Mouse (Mus musculus) hindbrain, embryonic 14.5 days (tissue): ENCODE data around the gene Vamp1. TPM values are rescaled to one million over a fixed set of nuclear protein-coding genes. Genes with fewer than 3 reads are reported as not detected.
"Not testable (repeated sequence)": the region's sequence is repeated elsewhere in the genome, so short reads cannot be mapped to it uniquely, and the experiment has no call there.

Experiments used
- ATAC-seq: fragments of 200-750 bp; cut with Nextera tagmentation; 2 replicates; pipeline ENCODE4 v1.8.0; 2017; ENCODE audit warnings: moderate number of reproducible peaks, mild to moderate bottlenecking, moderate TSS enrichment, moderate library complexity; ENCODE audit not compliant: low FRiP score
- DNase-seq: peaks from one replicate; pipeline ENCODE4 v3.0.0-alpha.2; 2015; ENCODE audit warnings: low spot score
- H3K27ac ChIP-seq: fragments of 300-500 bp; sonication (generic); 2 replicates; pipeline ENCODE4 v1.5.1; 2014; ENCODE audit warnings: mild to moderate bottlenecking, moderate library complexity
- H3K27me3 ChIP-seq: fragments of 300-500 bp; sonication (generic); 2 replicates; pipeline ENCODE4 v1.6.1; 2014; ENCODE audit warnings: mild to moderate bottlenecking, low read length, mixed read lengths; ENCODE audit not compliant: control insufficient read depth, insufficient read depth
- H3K36me3 ChIP-seq: fragments of 300-500 bp; sonication (generic); replicated peaks from 2 replicates; pipeline ENCODE4 v1.6.1; 2014; ENCODE audit not compliant: control insufficient read depth, insufficient read depth
- H3K4me1 ChIP-seq: fragments of 300-500 bp; sonication (generic); replicated peaks from 2 replicates; pipeline ENCODE4 v1.6.1; 2014; ENCODE audit warnings: antibody characterized with exemption, low read length, mixed read lengths; ENCODE audit not compliant: control insufficient read depth, insufficient read depth
- H3K4me2 ChIP-seq: fragments of 300-500 bp; sonication (generic); replicated peaks from 2 replicates; pipeline ENCODE4 v1.6.1; 2014; ENCODE audit warnings: mild to moderate bottlenecking, moderate library complexity
- H3K4me3 ChIP-seq: fragments of 300-500 bp; sonication (generic); replicated peaks from 2 replicates; pipeline ENCODE4 v1.5.1; 2014; ENCODE audit warnings: mild to moderate bottlenecking, low read length
- H3K9ac ChIP-seq: fragments of 300-500 bp; sonication (generic); 2 replicates; pipeline ENCODE4 v1.6.1; 2014
- H3K9me3 ChIP-seq: fragments of 300-500 bp; sonication (generic); 2 replicates; pipeline ENCODE4 v1.6.1; 2016; ENCODE audit warnings: low read length; ENCODE audit not compliant: control insufficient read depth
- WGBS: fragments of 180-500 bp; shearing (Covaris S2); extraction: QIAGEN DNeasy Blood & Tissue Kit; methylation state at CpG from one replicate; pipeline ENCODE4 v1.1.7; 2014; 5-methylcytosine and 5-hydroxymethylcytosine counted together
- polyA plus RNA-seq: library from polyadenylated mRNA; unstranded; fragments of >200 nt; fragmentation: Nextera tagmentation; extraction: Ambion mirVana; gene quantifications from 2 replicates; pipeline ENCODE4 v1.2.1, GENCODE M21; 2014

The Vamp1 gene
- polyA plus RNA-seq, 1 experiment from 2014 or later, result 12.6 TPM

DNA sequence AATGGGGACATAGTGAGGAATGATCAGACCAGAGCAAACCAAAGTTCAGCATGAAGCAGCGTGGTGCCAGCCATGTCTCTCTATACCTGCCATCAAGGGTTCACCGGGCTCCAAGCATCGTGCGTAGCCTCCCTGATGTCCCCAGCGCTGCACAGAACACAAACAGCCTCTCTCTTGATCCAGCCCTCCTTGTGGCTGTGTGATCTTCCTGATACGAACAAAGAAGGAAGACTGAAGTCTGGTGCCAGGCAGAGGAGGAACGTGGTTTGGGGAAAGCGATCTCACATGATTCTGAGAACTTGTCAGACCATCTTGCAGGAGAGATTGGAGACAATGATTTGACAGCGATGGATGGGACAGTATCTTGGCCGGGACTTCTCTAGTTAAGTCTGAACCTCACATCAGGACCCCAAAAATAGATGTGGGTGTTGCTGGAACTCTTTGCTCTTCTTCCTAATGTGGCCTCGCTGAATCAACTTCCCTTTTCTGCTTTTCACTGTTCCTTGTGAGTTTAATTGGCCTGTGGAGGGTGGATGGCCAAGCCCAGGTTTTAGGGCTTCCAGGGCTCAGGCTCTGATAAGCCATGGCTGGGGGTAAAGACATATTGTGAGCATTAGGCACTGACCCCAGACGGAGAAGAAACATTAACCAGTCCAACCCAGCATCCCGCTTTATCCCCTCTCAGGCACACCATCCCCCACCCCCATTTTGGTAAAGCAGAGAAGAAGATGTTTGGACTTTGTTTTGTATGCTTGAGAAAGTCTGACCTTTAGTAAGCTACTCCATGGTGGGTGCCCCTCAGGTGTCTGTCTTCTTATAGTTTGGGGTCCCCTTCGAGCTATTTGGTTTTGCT, 38.7 kb downstream of the Vamp1 start:
- no peak overlapping the region for H3K4me3 ChIP-seq
- no peak overlapping the region for H3K9ac ChIP-seq
- H3K36me3 ChIP-seq, result no peaks in the 10 kb centered on the region
- no peaks in the 10 kb centered on the region for H3K9me3 ChIP-seq
- 81% methylated on average over 14 of the region's 14 CpGs for WGBS
- no peaks in the 10 kb centered on the region for H3K4me1 ChIP-seq
- no peak overlapping the region for H3K27ac ChIP-seq
- H3K4me2 ChIP-seq, result no peak overlapping the region
- no peak for ATAC-seq
- DNase-seq, result no peak
- H3K27me3 ChIP-seq, result no peaks in the 10 kb centered on the region

DNA sequence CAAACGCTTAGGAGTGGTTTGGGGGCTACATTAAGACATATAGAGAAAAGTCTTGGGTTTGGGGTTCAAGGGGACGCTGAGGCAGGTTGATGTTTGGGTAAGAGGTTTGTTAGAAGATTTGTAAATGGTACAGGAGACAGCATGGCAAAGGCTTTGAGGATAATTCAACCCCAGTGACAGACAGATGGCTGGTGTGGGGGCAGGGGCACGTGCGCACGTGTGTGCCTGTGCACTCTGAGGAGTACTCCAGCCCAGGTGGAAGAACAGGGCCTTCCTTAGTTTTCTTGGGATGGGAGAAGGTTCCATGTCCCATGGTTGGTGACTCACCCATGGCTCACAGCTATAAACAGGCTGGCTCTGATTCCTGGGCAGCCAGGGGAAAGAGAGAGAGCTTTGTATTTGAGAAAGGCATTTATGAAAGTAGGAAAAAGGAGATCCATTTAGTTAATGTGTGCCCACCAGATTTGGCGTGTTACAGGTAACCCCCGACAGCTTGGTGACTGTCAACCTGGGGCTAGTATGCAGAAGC, 40.2 kb downstream of the Vamp1 start:
- DNase-seq (no peak), ATAC-seq (no peak)
- H3K36me3 ChIP-seq, result no peaks in the 10 kb centered on the region
- no peak overlapping the region for H3K4me3 ChIP-seq
- no peak overlapping the region for H3K27ac ChIP-seq
- no peaks in the 10 kb centered on the region for H3K4me1 ChIP-seq
- WGBS, result 89% methylated on average over 7 of the region's 7 CpGs
- H3K27me3 ChIP-seq, result no peaks in the 10 kb centered on the region
- no peaks in the 10 kb centered on the region for H3K9me3 ChIP-seq
- H3K9ac ChIP-seq, result no peak overlapping the region
- no peak overlapping the region for H3K4me2 ChIP-seq

DNA sequence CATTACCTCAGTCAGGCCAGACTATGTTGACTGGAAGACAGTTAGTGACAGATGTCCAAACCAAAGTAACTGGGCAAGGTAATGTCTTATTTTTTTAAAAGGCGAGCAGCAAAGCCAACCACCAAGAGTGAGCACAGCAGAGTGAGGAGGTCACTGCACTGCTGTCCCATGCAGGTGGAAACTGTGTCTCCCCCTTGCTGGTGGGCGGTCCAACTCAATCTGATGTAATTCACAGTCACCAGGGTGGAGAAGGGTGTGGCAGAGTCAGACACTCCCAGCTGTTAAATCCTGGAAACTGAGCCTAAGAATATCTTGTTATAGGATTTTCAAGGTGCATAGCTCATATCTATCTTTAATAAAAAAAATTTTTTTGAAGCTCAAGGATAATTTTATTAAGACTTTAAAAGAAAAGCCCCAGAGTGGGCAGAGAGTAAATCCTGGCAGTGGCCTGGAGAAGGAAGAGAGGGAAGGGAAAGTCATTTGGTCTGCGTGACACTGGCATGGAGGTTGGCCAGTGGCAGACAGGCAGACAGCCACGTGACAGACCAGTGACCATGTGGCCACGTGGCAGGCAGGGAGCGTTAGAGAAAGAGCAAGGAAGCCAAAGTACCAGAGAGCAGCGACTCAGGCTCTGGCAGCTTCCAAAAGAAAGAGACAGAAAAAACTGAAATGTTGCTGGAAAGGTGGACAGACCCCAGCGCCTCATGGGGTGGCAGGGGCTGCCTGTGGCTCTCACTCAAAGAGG, 41.0 kb downstream of the Vamp1 start:
- WGBS, result 86% methylated on average over 8 of the region's 8 CpGs
- Histone ChIP-seq H3K27ac (no peak overlapping the region), H3K27me3 (no peaks in the 10 kb centered on the region), H3K4me2 (no peak overlapping the region), H3K36me3 (no peaks in the 10 kb centered on the region), H3K4me3 (no peak overlapping the region), H3K4me1 (no peaks in the 10 kb centered on the region), H3K9ac (no peak overlapping the region), H3K9me3 (no peaks in the 10 kb centered on the region)
- ATAC-seq (no peak), DNase-seq (no peak)

DNA sequence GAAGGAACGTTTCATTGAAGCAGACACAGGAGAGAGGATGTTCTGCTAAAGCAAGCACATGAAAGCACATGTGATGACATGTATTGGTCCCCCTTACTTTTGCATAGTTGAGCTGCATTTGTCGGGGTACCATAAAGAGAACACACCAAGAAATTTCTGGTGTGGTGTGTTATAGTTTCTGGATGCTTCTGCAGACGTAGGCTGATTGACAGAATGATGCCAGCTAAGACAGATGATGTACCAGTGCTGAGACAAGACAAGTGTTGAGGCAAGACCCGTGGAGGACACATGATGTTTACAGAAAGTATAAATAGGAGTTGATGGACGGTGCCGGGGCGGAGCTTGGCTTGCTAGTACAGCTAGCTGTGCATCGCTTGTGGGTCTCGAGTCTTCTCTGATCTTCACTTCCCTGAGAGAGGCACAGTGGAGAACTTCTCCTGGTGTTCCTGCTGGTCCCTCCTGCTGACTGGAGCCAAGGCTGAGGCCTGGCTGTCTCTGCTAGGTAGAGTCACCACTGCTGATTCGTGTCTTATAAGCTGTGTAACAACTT, 44.7 kb downstream of the Vamp1 start:
- Histone ChIP-seq H3K36me3 (no peaks in the 10 kb centered on the region), H3K27me3 (no peaks in the 10 kb centered on the region), H3K4me2 (no peak overlapping the region), H3K4me1 (no peaks in the 10 kb centered on the region), H3K9me3 (no peaks in the 10 kb centered on the region), H3K27ac (no peak overlapping the region), H3K4me3 (no peak overlapping the region), H3K9ac (no peak overlapping the region)
- no peak for ATAC-seq
- DNase-seq, result no peak
- WGBS, result 84% methylated on average over 10 of the region's 10 CpGs

DNA sequence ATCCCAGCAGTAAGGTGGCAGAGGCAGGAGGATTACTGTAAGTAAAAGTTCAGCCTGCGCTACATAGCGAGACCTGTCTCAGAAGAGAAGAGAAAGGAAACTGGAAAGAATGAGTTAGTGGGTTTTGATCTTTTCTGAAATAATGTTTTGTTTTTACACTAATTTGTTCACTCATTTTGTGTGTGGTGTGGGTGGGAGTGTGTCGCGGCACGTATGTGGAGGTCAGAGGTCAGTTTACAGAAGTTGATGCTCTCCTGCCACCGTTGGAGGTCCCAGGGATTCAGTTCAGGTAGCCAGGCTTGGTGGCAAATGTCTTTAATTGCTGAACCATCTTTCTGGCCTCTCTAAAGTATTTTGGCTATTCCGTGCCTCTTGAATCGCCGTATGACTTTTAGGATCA, 48.9 kb downstream of the Vamp1 start:
- no peaks in the 10 kb centered on the region for H3K9me3 ChIP-seq
- H3K36me3 ChIP-seq, result no peaks in the 10 kb centered on the region
- no peak for DNase-seq
- H3K27me3 ChIP-seq, result no peaks in the 10 kb centered on the region
- no peak overlapping the region for H3K9ac ChIP-seq
- no peak overlapping the region for H3K4me2 ChIP-seq
- 87% methylated on average over 9 of the region's 9 CpGs for WGBS
- no peak overlapping the region for H3K4me3 ChIP-seq
- H3K4me1 ChIP-seq, result no peaks in the 10 kb centered on the region
- ATAC-seq, result no peak
- no peak overlapping the region for H3K27ac ChIP-seq

DNA sequence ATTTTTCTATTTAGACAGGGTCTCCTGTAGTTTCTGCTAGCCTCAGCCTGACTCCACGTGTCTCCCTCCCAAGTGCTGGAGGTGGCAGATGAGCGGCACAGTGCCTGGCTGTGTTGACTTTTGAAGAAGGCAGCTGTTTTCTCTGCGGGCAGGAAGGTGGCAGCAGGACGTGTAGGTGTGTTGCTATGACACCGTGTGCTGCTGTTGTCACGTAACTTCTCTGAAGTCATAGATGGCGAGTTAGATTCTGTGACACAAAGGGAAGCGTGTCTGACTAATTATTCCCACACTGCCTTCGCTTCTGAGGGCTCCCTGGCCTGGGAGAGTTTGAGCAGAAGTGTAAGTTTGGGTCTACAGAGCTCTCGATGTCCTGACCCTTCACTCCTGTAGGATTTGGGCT, 49.9 kb downstream of the Vamp1 start:
- no peaks in the 10 kb centered on the region for H3K27me3 ChIP-seq
- H3K4me1 ChIP-seq, result no peaks in the 10 kb centered on the region
- no peak for ATAC-seq
- DNase-seq, result no peak
- no peak overlapping the region for H3K27ac ChIP-seq
- WGBS, result 55% methylated on average over 10 of the region's 10 CpGs
- no peaks in the 10 kb centered on the region for H3K36me3 ChIP-seq
- no peak overlapping the region for H3K4me3 ChIP-seq
- no peaks in the 10 kb centered on the region for H3K9me3 ChIP-seq
- no peak overlapping the region for H3K9ac ChIP-seq
- no peak overlapping the region for H3K4me2 ChIP-seq

DNA sequence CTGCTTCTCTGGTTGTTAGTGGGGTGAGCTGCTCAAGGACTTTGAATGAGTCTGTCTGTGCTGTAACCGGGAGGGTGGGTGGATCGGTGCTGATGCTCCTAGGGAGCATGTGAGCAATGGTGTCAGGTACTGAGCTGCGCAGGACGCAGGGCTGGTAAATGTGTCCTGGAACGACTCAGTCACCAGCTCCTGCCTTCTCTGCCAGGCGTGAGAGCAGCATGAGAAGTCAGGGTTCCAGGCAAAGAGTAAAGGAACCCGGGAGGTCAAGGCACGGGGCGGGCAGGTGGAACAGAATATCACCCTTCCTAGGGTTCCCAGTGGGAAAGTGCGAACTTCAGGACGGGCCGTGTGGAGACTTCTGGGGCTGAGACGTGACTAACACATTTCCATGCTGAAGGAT, 50.7 kb downstream of the Vamp1 start:
- Histone ChIP-seq H3K27me3 (no peaks in the 10 kb centered on the region), H3K4me3 (no peak overlapping the region), H3K9ac (no peak overlapping the region), H3K4me2 (no peak overlapping the region), H3K9me3 (no peaks in the 10 kb centered on the region), H3K36me3 (no peaks in the 10 kb centered on the region), H3K4me1 (no peaks in the 10 kb centered on the region), H3K27ac (no peak overlapping the region)
- 79% methylated on average over 13 of the region's 13 CpGs for WGBS
- DNase-seq (no peak), ATAC-seq (no peak)

DNA sequence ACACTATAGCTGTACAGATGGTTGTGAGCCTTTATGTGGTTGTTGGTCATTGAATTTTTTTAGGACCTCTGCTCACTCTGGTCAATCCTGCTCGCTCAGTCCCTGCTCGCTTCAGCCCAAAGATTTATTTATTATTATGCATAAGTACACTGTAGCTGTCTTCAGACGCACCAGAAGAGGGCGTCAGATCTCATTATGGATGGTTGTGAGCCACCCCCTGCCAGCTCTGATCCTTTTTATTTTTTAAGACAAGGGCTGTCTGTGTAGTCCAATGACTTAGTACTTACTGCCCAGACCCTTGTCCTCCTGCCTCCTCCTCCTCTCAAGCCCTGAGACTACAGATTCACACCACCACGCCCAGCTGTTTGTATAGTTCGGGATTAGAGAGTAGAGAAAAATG, 51.2 kb downstream of the Vamp1 start:
- H3K9me3 ChIP-seq, H3K36me3 ChIP-seq, DNase-seq, H3K4me3 ChIP-seq, H3K4me2 ChIP-seq, H3K27ac ChIP-seq, H3K4me1 ChIP-seq, H3K27me3 ChIP-seq, ATAC-seq, H3K9ac ChIP-seq: not testable (repeated sequence)
- 69% methylated on average over 6 of the region's 6 CpGs for WGBS

DNA sequence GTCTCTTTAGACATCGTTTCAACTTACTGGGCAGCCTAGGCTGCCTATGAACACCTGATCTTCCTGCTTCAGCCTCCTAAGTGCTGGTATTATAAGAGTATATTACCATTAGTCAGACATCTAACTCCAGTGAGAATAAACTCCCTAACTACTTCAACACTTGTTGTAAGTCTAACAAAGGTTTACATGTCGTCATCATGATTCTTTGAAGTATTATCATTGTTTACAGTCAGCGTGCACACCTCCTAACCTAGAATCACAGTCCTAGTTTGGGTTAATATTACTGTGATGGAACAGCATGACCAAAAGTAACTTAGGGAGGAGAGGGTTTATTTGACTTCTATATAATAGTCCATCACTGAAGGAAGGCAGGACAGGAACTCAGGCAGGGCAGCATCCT, 52.1 kb downstream of the Vamp1 start:
- Histone ChIP-seq H3K4me3 (no peak overlapping the region), H3K27ac (no peak overlapping the region), H3K9ac (no peak overlapping the region), H3K9me3 (no peaks in the 10 kb centered on the region), H3K36me3 (no peaks in the 10 kb centered on the region), H3K4me1 (no peaks in the 10 kb centered on the region), H3K4me2 (no peak overlapping the region), H3K27me3 (no peaks in the 10 kb centered on the region)
- WGBS, result 75% methylated on average over 3 of the region's 3 CpGs
- DNase-seq, result no peak
- no peak for ATAC-seq
